ENCODE assay signal across 20 mouse cellular contexts in the genomic region with DNA sequence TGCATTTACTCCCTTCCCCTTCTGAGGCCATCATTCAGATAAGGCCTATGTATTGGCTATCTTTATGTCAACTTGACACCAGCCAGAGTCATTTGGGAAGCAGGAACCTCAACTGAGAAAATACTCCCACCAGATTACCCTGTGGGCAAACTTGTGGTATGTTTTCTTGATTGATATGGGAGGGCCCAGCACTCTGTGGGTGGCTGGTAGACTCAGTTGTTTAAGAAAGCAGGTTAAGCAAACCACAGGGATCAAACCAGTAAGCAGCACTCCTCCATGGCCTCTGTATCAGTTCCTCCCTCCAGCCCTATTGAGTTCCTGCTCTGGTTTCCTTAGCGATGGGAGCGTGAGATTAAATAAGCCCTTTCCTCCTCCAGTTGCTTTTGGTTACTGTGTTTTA. TPM values are rescaled to one million over a fixed set of nuclear protein-coding genes. Genes with fewer than 3 reads are reported as not detected.
DNase-seq lines count a peak whose midpoint lies in the region; ATAC-seq lines count a peak whose summit lies in the region.
"Had no signal": no experiment of that assay in that cellular context is flagged by ENCODE, and none has a peak within 500 bp of the region (broad histone marks: within the 10 kb centered on the region; RNA-seq: fewer than 3 reads in every experiment).

No protein-coding gene starts in this region.

- no peaks in the 10 kb centered on the region for H3K4me1 ChIP-seq in forebrain, embryonic 13.5 days
- H3K4me1 ChIP-seq: embryonic facial prominence, embryonic 13.5 days; embryonic facial prominence, embryonic 15.5 days had no signal

- no peak overlapping the region for H3K4me3 ChIP-seq in forebrain, embryonic 13.5 days
- H3K4me3 ChIP-seq: embryonic facial prominence, embryonic 13.5 days; embryonic facial prominence, embryonic 15.5 days; erythroblast, embryonic 14.5 days had no signal

- no peak overlapping the region for H3K9ac ChIP-seq in forebrain, embryonic 13.5 days
- H3K9ac ChIP-seq: embryonic facial prominence, embryonic 13.5 days; embryonic facial prominence, embryonic 15.5 days had no signal

- 93% methylated on average over 2 of the region's 2 CpGs for WGBS in forebrain, embryonic 13.5 days

- no peaks in the 10 kb centered on the region for H3K27me3 ChIP-seq in forebrain, embryonic 13.5 days
- H3K27me3 ChIP-seq: embryonic facial prominence, embryonic 13.5 days; embryonic facial prominence, embryonic 15.5 days had no signal

- H3K9me3 ChIP-seq in forebrain, embryonic 13.5 days (replicated peaks) = no peaks in the 10 kb centered on the region
- H3K9me3 ChIP-seq: embryonic facial prominence, embryonic 13.5 days; embryonic facial prominence, embryonic 15.5 days had no signal

- H3K4me2 ChIP-seq in forebrain, embryonic 13.5 days = no peak overlapping the region
- H3K4me2 ChIP-seq: embryonic facial prominence, embryonic 13.5 days; embryonic facial prominence, embryonic 15.5 days had no signal

- H3K27ac ChIP-seq in forebrain, embryonic 13.5 days = no peak overlapping the region
- H3K27ac ChIP-seq: embryonic facial prominence, embryonic 13.5 days; embryonic facial prominence, embryonic 15.5 days had no signal

- DNase-seq in 416B (ENCODE audit: low read depth) (peak; percentile 95), MEL-GATA-1-ER (ENCODE audit: extremely low read depth, low read depth) (peak; percentile 59)
- no peak for DNase-seq in heart, postnatal 10 days
- DNase-seq: adrenal gland, adult 2 months; adrenal gland, postnatal 10 days; adrenal gland, postnatal 25 days; cerebellum, adult 11 months; cerebellum, adult 18-20 months; cerebellum, adult 8-10 months; cerebellum, adult 9-11 months; cerebellum, postnatal 25 days; embryo, embryonic 11 days had no signal

- peaks cover 58% of the 10 kb centered on the region for H3K36me3 ChIP-seq in forebrain, embryonic 13.5 days (ENCODE audit: poor library complexity, severe bottlenecking)

- intact Hi-C loops in heart, postnatal 10 days (cut with DNase I) = no loop called here

- peak; percentile 34; the same call in 1 of the 2 replicates for ATAC-seq in megakaryocyte progenitor cell, adult 5-6 weeks (replicated peaks; ENCODE audit: poor library complexity)
- no peak for ATAC-seq in erythroid progenitor cell, adult 5-6 weeks (replicated peaks; ENCODE audit: low FRiP score, poor library complexity, severe bottlenecking)
- ATAC-seq in forebrain, embryonic 13.5 days = no peak
- ATAC-seq: forebrain, embryonic 14.5 days; forebrain, embryonic 16.5 days had no signal

RNA-seq across cellular contexts. Expression of a gene that starts 39.0 kb away (rescaled TPM):
- 21.4 and 22.1 TPM in 2 replicates for total RNA-seq in megakaryocyte progenitor cell, adult 5-6 weeks (2015)
- 25.9 and 28.6 TPM in 2 replicates for total RNA-seq in megakaryocyte progenitor cell, adult 5-6 weeks (2017)
- total RNA-seq in erythroid progenitor cell, adult 5-6 weeks (2015; ENCODE audit: low replicate concordance) = 2.5 and 18.4 TPM in 2 replicates
- total RNA-seq in erythroid progenitor cell, adult 5-6 weeks (2017; ENCODE audit: low replicate concordance) = 4.8 and 6.7 TPM in 2 replicates
- total RNA-seq in heart, postnatal 10 days (2021) = 1 to 10 TPM; 2.9 to 3.1 TPM
- polyA plus RNA-seq in forebrain, embryonic 13.5 days (2015; fragmentation: Nextera tagmentation; extraction: Ambion mirVana) = 0.21 and 0.39 TPM in 2 replicates
- polyA plus RNA-seq: erythroblast, embryonic 14.5 days had no signal

Comparison
In these comparisons a context has a peak if more than half of its experiments do, and no peak if none do; other contexts are left out.
1. DNase-seq: peak in 416B (single experiment) and MEL-GATA-1-ER (single experiment); none in heart, postnatal 10 days (0 of 2).